Mouse (Mus musculus) embryonic facial prominence, embryonic 11.5 days (tissue): Measurements from ENCODE around the gene Ccz1. TPM values are rescaled to one million over a fixed set of nuclear protein-coding genes. Genes with fewer than 3 reads are reported as not detected.

Experiments
- ATAC-seq: fragments of 200-750 bp; cut with Nextera tagmentation; replicated peaks from 2 replicates; pipeline ENCODE4 v1.8.0; 2017; ENCODE audit warnings: low read depth; ENCODE audit not compliant: insufficient number of reproducible peaks, low FRiP score, low TSS enrichment
- DNase-seq: peaks from one replicate; pipeline ENCODE4 v3.0.0-alpha.2; 2015; ENCODE audit warnings: low spot score
- H3K27ac ChIP-seq: fragments of 300-500 bp; sonication (generic); replicated peaks from 2 replicates; pipeline ENCODE4 v1.5.1; 2014; ENCODE audit warnings: mild to moderate bottlenecking, low read depth, low read length, control low read depth
- H3K27me3 ChIP-seq: fragments of 300-500 bp; sonication (generic); 2 replicates; pipeline ENCODE4 v1.6.1; 2014; ENCODE audit warnings: mild to moderate bottlenecking, low read length, moderate library complexity, mixed read lengths; ENCODE audit not compliant: control insufficient read depth, insufficient read depth
- H3K36me3 ChIP-seq: fragments of 300-500 bp; sonication (generic); replicated peaks from 2 replicates; pipeline ENCODE4 v1.6.1; 2014; ENCODE audit warnings: low read depth, mild to moderate bottlenecking, low read length, moderate library complexity, mixed read lengths; ENCODE audit not compliant: control insufficient read depth, insufficient read depth
- H3K4me1 ChIP-seq: fragments of 300-500 bp; sonication (generic); 2 replicates; pipeline ENCODE4 v1.6.1; 2014; ENCODE audit warnings: low read length, mixed read lengths; ENCODE audit not compliant: control insufficient read depth, insufficient read depth
- H3K4me2 ChIP-seq: fragments of 300-500 bp; sonication (generic); 2 replicates; pipeline ENCODE4 v1.6.1; 2014; ENCODE audit warnings: low read depth, mild to moderate bottlenecking, control low read depth, low read length, moderate library complexity
- H3K4me3 ChIP-seq: fragments of 300-500 bp; sonication (generic); 2 replicates; pipeline ENCODE4 v1.5.1; 2014; ENCODE audit warnings: low read depth, low read length, control low read depth
- H3K9ac ChIP-seq: fragments of 300-500 bp; sonication (generic); replicated peaks from 2 replicates; pipeline ENCODE4 v1.6.1; 2014; ENCODE audit warnings: mild to moderate bottlenecking, control low read depth, low read length
- H3K9me3 ChIP-seq: fragments of 300-500 bp; sonication (generic); replicated peaks from 2 replicates; pipeline ENCODE4 v1.6.1; 2016; ENCODE audit warnings: mild to moderate bottlenecking, low read length, inconsistent platforms, mixed read lengths; ENCODE audit not compliant: control insufficient read depth
- WGBS: fragments of 180-500 bp; shearing (Covaris S2); extraction: QIAGEN DNeasy Blood & Tissue Kit; methylation state at CpG from one replicate; pipeline ENCODE4 v1.1.7; 2014; 5-methylcytosine and 5-hydroxymethylcytosine counted together
- polyA plus RNA-seq: library from polyadenylated mRNA; unstranded; fragments of >200 nt; fragmentation: Nextera tagmentation; extraction: Ambion mirVana; gene quantifications from 2 replicates; pipeline ENCODE4 v1.2.1, GENCODE M21; 2014

Ccz1 gene
- polyA plus RNA-seq, 1 experiment from 2014 or later: 117 TPM

DNA sequence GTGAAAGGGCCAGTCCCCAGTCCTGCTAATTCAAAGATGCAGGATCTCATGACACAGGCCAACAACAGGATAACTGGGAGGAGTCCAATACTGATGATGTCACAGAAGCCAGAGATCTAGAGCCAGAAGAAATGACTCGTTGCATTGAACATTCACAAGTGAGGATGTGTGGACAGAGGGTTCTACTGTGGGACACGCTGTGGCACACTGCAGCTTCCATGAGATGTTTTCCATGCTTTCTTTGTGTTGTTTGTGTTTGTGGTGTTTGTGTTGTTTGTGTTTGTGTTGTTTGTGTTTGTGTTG lies 39.1 kb downstream of the Ccz1 start:
- ATAC-seq (0 out of 2 replicates have a peak, but pooled peaks have one; percentile 46), DNase-seq (no peak)
- no peaks in the 10 kb centered on the region for H3K9me3 ChIP-seq
- H3K4me2 ChIP-seq: no peak overlapping the region
- WGBS: 72% methylated on average over 2 of the region's 2 CpGs
- H3K4me1 ChIP-seq: no peaks in the 10 kb centered on the region
- H3K27me3 ChIP-seq: no peaks in the 10 kb centered on the region
- H3K9ac ChIP-seq: no peak overlapping the region
- no peak overlapping the region for H3K27ac ChIP-seq
- no peak overlapping the region for H3K4me3 ChIP-seq
- H3K36me3 ChIP-seq: no peaks in the 10 kb centered on the region

DNA sequence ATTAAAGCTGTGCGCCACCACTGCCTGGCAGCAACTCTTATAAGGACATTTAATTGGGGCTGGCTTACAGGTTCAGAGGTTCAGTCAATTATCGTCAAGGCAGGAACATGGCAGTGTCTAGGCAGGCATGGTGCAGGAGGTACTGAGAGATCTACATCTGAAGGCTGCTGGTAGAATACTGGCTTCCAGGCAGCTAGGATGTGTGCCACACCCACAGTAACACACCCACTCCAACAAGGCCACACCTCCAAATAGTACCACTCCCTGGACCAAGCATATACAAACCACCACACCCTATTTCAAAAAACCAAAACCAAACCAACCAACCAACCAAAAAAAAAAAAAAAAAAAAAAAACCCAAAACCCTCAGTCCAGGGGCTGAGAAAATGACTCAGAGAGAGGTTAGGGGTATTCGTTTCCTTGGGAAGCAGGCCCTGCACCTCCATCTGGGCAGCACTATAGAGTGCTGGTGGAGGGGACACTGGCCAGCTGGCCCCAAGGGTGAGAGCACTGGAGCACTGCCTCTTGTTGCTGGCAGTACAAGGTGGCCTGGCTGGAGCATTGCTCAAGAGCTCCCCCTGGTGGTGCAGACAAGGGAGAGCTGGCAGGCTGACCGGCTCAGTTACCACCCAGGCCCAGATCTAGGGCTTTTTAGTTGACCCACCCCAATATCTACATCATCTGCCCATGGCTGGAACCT lies 39.6 kb downstream of the Ccz1 start:
- Histone ChIP-seq H3K4me3 (no peak overlapping the region), H3K4me1 (no peaks in the 10 kb centered on the region), H3K9ac (no peak overlapping the region), H3K4me2 (no peak overlapping the region), H3K9me3 (no peaks in the 10 kb centered on the region), H3K36me3 (no peaks in the 10 kb centered on the region), H3K27me3 (no peaks in the 10 kb centered on the region), H3K27ac (no peak overlapping the region)
- DNase-seq (peak; percentile 76), ATAC-seq (0 out of 2 replicates have a peak, but pooled peaks have one; percentile 49)
- 45% methylated on average over 4 of the region's 4 CpGs for WGBS

DNA sequence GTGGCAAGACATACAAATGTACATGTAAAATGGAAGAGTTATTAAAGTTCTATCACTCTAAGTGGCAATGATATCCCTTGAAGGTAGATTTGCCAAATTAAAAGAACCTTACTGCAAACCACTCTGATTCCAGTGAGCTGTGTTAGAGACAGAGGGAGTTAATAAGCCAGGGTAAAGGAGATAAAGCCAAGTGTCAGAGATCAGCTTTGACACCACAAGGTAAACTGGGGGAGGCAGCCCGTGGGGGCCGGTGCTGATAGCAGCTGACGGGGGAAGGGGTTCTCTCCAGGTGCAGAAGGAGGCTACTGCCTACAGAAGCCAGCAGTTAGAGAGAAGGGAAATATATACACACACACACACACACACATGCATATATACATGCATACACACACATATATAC lies 42.0 kb downstream of the Ccz1 start:
- no peak overlapping the region for H3K9ac ChIP-seq
- no peak for ATAC-seq
- H3K4me1 ChIP-seq: no peaks in the 10 kb centered on the region
- no peak overlapping the region for H3K27ac ChIP-seq
- H3K4me3 ChIP-seq: no peak overlapping the region
- no peaks in the 10 kb centered on the region for H3K27me3 ChIP-seq
- no peaks in the 10 kb centered on the region for H3K36me3 ChIP-seq
- WGBS: 77% methylated on average over 3 of the region's 3 CpGs
- no peak overlapping the region for H3K4me2 ChIP-seq
- no peaks in the 10 kb centered on the region for H3K9me3 ChIP-seq
- DNase-seq: no peak

DNA sequence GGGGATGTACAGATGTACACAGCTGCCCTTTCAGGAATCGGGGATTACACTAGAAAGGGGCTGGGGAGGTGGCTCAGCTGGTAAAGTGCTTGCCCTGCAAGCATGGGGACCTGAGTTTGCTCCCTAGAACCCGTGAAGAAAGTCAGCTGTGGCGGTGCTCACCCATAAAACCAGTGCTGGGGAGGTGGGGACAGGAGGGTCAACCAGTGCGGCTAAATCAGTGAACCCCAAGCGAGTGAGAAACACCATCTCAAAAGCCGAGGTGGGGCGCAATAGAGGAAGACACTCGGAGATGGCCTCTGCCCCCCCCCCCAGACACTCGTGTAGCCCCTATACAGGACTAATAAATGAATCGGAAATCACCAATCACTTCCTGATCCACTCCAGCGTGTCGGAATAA lies 48.0 kb downstream of the Ccz1 start:
- Histone ChIP-seq H3K36me3 (no peaks in the 10 kb centered on the region), H3K9me3 (no peaks in the 10 kb centered on the region), H3K4me2 (no peak overlapping the region), H3K27me3 (no peaks in the 10 kb centered on the region), H3K4me3 (no peak overlapping the region), H3K9ac (no peak overlapping the region), H3K27ac (no peak overlapping the region), H3K4me1 (no peaks in the 10 kb centered on the region)
- WGBS: 89% methylated on average over 12 of the region's 12 CpGs
- DNase-seq (no peak), ATAC-seq (no peak)

DNA sequence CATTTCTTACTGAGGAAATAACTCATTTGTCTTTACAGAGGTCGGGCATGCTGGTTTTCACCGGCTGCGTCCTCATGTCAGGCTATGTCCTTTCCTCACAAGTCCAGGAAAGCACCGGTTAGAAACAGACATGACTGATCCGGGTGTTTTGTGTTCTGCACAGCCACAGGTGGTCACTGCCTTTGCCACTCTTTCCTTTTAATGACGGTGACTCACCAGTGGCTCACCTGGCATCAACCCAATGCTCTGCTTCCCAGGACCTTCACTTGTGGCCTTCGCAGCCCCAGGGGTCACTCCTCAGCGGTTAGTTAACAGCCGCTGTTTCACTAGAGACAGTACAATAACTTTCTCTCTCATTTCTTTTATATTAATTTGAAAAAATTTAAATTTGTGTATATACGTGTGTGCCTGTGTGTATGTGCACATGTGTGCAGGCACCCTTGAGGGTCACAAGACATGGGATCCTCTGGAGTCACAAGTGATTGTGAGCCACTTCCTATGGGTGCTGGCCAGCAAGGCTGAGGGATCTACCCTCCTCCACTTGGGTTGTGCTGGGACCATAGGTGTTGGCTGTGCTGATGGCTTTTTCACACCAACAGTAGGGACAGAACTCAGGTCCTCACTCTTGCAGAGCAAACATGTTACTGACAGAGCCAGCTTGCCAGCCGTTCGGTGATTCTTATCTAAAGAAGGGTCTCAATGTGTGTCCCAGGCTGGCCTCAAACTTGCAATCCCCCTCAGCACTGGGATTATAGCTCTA lies 48.9 kb downstream of the Ccz1 start:
- Histone ChIP-seq H3K4me3 (no peak overlapping the region), H3K27me3 (no peaks in the 10 kb centered on the region), H3K36me3 (no peaks in the 10 kb centered on the region), H3K9me3 (no peaks in the 10 kb centered on the region), H3K4me1 (no peaks in the 10 kb centered on the region), H3K4me2 (no peak overlapping the region), H3K27ac (no peak overlapping the region), H3K9ac (no peak overlapping the region)
- WGBS: 85% methylated on average over 12 of the region's 12 CpGs
- no peak for ATAC-seq
- no peak for DNase-seq

DNA sequence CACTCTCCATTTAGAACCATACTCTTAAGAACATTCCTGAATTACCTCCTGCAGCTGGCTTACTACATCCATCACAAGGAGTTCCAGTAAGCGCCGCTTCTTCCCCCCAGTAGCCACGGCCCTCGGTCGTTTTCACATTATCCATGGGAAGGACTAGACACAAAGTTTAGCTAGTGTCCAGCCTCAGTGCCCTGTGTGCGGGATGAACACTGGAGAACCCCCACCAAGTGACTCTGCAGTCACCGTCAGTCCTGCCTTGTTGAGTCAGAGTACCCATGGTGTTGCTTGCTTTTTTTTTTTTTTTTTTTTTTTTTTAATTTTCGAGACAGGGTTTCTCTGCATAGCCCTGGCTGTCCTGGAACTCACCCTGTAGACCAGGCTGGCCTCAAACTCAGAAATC lies 53.5 kb downstream of the Ccz1 start:
- Histone ChIP-seq H3K36me3 (no peaks in the 10 kb centered on the region), H3K27me3 (no peaks in the 10 kb centered on the region), H3K9me3 (no peaks in the 10 kb centered on the region), H3K4me3 (no peak overlapping the region), H3K4me2 (no peak overlapping the region), H3K4me1 (no peaks in the 10 kb centered on the region), H3K9ac (no peak overlapping the region), H3K27ac (no peak overlapping the region)
- WGBS: 91% methylated on average over 7 of the region's 8 CpGs
- ATAC-seq (no peak), DNase-seq (no peak)

DNA sequence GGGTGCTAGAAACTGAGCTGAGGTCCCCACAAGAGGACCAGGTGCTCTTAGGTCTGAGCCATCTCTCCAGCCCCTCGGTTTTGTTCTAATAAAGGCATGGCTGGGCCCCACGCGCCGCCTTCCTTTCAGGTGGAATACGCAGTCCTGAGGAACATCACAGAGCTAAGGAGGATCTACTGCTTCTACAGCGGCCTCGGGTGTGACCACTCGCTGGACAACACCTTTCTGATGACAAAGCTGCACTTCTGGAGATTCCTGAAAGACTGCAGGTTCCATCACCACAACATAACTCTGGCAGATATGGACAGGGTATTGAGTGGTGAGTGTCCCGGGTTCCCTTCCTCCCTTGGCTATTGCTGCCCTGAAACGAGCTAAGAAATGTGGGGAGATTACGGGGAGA lies 55.1 kb downstream of the Ccz1 start:
- H3K4me3 ChIP-seq: no peak overlapping the region
- no peak overlapping the region for H3K27ac ChIP-seq
- H3K4me1 ChIP-seq: no peaks in the 10 kb centered on the region
- ATAC-seq (no peak), DNase-seq (no peak)
- 92% methylated on average over 11 of the region's 11 CpGs for WGBS
- no peak overlapping the region for H3K9ac ChIP-seq
- H3K4me2 ChIP-seq: no peak overlapping the region
- no peaks in the 10 kb centered on the region for H3K27me3 ChIP-seq
- H3K9me3 ChIP-seq: no peaks in the 10 kb centered on the region
- H3K36me3 ChIP-seq: no peaks in the 10 kb centered on the region

DNA sequence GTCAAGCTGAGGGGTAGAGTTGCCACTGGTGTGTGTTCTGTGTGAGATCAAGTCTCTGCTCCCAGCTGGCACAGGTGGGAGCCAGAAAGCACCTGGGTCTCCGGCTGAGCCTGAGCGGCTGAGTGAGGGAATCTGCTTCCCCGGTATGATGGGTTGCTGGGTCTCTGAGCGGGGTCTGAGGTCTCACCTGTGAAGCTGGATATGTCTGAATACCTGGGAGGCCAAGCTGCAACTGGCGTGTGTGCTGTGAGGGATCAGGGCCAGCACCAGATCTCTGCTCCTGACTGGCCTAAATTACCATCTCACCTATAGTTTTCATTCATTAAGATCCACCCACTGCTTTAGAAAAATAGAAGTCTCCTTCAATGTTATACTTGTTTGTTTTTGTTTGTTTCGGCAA lies 57.6 kb downstream of the Ccz1 start:
- H3K36me3 ChIP-seq: no peaks in the 10 kb centered on the region
- no peak overlapping the region for H3K4me3 ChIP-seq
- ATAC-seq: no peak
- no peak overlapping the region for H3K27ac ChIP-seq
- H3K4me1 ChIP-seq: no peaks in the 10 kb centered on the region
- no peak overlapping the region for H3K4me2 ChIP-seq
- no peak overlapping the region for H3K9ac ChIP-seq
- H3K27me3 ChIP-seq: no peaks in the 10 kb centered on the region
- no peak for DNase-seq
- H3K9me3 ChIP-seq: no peaks in the 10 kb centered on the region
- WGBS: 93% methylated on average over 6 of the region's 6 CpGs
